Mouse (Mus musculus) spleen, postnatal 10 days (tissue): Measurements from ENCODE around the gene Flnc.
A peak's percentile ranks its signal among the peaks of the same experiment; 100 is the strongest.
"Not testable (repeated sequence)": the region's sequence is repeated elsewhere in the genome, so short reads cannot be mapped to it uniquely, and the experiment has no call there.

ENCODE experiments used
- DNase-seq, 2 experiments: peaks; one replicate each; pipeline ENCODE4 v3.0.0; 2021 to 2022; ENCODE audit warnings: low spot score in 2 of 2

The Flnc gene

DNA sequence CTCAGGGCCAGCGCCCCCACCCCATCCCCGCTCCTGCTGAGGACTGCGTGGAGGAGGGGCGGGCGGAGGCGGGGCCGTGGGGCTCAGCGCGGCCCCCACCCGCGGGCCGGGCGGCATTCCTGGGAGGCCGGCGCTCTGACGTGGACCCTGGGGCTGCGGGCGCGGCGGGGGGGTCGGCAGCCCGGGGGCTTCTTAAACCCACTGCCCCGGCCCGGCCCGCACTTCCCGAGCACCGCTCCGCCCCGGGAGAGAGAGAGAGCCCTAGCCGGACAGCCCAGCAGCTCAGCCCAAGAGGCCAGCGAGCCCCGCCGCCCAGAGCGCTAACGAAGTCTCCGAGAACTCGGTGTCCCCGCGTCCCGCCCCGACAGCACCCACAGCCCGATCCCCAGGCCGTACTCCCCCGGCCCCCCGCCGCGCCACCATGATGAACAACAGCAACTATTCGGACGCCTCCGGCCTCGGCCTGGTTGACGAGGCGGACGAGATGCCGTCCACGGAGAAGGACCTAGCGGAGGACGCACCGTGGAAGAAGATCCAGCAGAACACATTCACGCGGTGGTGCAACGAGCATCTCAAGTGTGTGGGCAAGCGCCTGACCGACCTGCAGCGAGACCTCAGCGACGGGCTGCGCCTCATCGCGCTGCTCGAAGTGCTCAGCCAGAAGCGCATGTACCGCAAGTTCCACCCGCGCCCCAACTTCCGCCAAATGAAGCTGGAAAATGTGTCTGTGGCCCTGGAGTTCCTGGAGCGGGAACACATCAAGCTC lies at the start of gene Flnc:
Gene Flnc (plus strand): TSS at position 219 of the 766 bp plus-strand sequence.
- DNase-seq = no peak

DNA sequence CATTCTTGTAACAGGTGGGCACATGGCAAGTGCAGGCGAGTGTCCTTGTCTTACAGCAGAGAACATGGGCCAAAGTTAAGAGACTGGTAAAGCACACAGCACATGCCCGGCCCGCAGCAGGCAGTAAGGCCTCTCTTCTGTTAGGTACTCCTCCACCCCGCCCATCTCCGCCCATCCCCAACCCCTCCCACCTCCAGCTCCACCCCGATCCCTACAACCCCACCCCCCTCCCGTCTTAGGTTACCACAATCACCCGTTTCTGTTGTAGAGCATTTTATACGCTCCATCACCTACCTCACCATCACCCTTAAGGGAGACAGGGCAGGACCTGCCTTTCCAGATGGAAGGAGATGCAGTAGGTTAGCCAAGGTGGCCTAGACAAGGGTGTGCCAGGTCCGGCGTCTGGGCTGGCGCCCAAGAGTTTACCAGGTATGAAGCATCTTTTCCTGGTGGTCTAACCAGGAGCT lies 45.0 kb upstream of the Flnc start, which contains the start of gene Opn1sw:
Gene Opn1sw (minus strand): TSS at position 417 of the 467 bp plus-strand sequence.
- DNase-seq = peak in 1 of 2 experiments; percentile 20

DNA sequence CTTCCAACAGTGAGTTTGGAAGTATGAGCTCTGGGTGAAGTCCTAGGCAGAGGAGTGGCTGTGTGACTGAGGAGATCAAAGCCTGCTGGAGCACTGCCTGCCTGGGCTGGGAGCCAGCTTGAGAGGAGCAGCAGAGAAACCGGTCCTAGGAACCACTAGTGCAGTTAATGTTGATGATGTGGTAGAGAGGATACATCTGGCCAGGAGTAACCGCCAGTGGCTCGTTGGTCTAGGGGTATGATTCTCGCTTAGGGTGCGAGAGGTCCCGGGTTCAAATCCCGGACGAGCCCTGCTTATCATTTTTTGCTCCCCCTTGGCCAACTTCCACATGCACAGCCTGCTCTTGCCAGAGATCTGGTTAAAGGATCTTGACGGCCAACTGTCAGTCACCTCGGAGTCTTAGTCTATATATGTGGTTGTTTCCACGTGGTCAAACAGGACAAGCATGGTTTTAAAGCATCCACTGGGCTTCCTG lies 44.4 kb upstream of the Flnc start:
- DNase-seq = peak; percentile 7 to 33

DNA sequence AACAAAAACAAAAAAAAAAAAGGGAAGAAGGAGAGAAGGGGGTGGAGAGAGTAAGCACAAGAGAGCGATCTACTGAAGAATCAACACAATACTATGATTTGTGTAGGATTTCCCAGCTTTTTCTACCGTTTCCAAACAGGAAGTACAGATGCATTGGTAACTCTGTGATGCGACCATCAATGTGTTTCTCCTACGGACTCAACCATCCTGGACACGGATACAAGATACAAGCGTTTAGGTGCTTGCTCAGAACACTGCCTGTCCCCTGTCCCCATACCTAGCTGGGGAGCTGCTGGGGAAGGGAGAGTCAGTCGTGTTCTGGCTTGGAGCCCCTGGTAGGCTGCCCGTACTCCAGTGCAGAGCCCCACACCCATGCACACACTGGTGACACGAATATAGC lies 43.6 kb upstream of the Flnc start:
- no peak for DNase-seq

DNA sequence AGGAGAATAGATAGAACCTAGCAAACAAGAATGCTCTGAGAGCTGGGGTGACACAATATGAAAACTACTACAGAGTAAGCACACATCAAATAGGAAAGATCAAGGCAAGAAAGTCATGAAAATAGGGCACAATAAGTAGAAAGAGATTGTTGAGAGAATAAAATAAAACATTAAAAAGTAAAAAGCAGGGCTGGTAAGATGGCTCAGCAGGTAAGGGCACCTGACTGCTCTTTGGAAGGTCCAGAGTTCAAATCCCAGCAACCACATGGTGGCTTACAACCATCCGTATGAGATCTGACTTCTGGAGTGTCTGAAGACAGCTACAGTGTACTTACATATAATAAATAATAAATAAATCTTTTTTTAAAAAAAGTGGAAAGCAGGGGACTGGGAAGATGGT lies 42.6 kb upstream of the Flnc start:
- DNase-seq = not testable (repeated sequence)

DNA sequence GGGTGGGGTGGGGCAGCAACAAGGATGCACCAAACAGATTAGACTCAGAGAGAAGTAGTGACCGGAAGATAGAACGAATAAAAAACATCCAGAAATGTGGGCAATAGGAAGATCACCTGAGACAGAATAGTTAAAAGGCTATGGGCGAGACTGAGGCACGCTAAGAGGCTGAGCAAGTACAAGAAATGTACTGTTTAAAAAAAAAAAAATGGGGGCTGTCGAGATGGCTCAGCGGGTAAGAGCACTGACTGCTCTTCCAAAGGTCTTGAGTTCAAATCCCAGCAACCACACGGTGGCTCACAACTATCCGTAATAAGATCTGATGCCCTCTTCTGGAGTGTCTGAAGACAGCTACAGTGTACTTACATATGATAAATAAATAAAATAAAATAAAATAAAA lies 41.8 kb upstream of the Flnc start:
- not testable (repeated sequence) for DNase-seq

DNA sequence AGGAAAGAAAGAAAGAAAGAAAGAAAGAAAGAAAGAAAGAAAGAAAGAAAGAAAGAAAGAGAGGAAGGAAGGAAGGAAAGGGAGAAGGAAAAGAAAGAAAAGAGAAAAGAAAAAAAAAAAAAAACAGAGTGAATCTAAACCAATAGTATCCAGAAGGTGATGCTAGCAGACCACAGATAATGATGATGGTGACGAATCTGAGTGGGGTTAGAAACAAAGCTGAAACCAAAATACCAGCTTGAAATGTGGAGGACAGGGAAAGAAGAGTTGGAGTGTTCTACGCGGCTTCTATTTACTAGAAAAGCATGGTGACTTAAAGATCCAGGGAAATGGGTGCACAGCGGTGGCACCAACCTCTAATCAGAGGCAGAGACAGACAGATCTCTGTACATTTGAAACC lies 41.3 kb upstream of the Flnc start:
- DNase-seq = no peak

DNA sequence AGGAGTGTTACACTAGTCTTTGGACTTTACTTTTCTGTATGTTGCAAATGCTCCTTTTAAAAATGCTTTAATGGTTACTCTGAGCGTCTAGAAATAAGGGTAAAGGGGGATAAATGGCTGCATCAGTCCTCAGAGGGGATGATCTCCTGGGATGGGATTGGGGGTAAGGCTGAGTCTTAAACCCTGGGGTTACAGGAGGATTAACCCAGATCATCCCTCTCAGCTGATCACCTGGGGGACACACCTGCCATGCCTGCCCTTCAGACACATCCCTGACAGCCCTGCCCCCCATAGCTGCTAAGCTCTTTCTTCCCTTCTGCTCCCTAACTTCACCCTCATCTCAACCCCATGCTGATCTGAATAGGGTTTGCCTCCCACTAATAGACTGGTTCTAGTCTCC lies 38.8 kb upstream of the Flnc start:
- DNase-seq = no peak

DNA sequence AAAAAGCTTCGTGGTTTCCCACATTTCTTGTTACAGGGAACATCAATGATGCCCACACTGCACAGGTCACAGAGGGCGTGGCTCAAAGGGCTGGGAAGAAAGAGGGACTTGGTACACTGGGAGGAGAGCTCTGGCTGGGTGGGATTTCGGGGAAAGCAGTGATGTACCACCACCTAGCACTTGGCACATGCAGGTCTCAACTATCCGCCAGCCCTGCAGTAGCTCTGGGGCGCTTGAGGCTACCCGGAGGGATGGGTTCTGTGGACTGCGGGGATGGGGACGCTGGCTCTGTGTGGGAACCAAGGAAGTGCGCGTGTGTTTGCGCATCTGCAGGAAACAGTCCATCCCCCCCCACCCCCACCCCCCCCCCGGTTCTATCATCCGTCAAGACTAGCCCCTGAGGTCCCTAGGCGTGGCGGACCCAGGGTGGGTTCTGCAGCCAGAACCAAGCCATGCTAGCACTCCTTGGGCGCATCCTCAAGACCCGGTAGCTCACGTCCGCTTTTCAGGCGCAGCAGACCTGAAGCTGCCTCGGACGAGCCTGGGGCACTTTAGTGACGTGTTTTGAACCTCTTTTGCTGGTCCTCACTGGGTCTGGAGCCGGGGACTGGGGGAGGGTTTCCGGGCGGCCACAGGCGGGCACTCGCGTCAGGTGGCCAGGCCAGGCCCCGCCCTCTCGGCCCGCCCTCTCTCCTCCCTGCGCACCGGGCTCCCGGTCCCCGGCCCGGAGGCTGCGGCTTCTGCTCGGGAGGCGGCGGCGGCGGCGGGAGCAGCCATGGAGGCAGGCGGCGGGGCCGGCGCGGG lies 36.9 kb upstream of the Flnc start, which contains the start of gene Ccdc136:
Gene Ccdc136 (plus strand): TSS at position 400 of the 804 bp plus-strand sequence.
- peak in 1 of 2 experiments; percentile 30 for DNase-seq

DNA sequence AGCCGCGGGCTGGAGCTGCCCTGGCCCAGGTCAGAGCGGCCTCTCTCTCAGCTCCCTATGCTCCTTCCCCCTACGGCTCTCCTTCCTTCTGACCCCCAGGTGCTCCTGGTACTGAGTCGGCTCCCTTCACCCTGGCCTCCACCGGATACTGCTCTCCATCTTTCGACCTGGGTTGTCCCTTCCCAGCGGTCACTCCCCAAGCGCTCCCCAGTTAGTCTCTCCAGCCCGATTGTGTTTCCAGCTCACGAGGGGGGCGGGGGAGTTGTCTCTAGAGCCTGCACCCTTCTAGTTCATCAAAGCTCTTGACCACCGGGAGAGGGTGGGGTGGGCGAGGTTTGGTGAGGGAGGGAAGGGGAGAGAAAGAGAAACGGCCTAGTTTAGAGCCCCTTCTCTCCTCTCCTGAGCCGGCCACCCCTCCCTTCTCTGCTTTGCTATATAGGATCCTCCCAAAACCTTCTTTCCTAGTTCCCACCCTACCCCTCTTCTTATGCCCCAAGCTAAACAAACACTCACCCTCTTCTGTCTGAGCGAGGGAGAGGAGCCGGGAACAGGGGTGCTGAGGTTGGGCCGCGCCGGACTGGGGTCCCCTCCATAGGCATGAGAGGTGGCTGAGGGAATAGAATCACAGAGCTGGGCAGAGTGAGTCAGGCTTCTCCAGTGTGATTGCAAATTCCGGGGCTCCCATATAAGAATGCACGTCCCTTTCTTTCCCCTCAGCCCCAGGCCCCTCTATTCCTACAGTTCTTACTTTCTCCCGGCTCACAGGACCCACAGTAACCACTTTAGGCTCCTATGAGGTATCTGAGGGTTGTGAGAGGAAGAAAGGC lies 36.1 kb upstream of the Flnc start:
- DNase-seq = no peak

DNA sequence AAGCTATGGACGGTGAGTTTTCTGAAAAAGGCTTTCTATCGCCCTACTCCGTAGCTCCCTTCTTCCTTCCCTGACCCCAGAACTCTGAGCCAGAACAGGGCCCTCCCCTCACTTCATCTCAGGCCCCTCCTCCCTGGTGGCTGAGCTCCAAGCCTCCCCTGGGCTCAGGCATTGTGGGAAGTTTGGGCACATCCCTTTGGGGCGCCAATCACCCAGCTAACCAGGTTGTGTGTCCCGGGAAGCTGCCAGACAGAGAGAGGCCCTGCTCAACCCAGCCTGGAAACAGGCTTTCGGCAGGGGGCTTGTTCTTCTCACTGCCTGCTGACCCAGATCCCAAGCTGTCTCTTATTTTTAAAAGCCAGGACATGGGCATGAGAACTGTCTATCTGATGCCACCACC lies 35.5 kb upstream of the Flnc start:
- no peak for DNase-seq

DNA sequence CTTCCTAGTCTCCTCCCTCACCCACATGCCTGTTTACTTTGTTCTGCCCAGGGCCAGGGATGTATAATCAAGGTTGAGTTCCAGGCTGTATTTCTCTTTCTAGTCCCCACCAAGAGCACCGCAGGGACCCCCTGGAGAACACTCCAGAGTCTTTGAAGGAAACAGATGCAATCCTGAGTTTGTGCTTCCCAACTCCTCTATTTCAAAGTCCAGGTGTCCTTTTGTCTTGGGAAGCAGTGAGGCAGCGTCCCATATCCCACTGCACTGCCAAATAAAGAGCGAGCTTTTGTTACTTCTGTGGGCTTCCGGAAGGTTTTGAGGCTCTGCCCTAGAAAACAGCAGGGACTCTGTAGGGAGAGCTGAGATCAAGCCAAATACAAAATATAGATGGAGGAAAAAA lies 33.2 kb upstream of the Flnc start:
- DNase-seq = no peak

DNA sequence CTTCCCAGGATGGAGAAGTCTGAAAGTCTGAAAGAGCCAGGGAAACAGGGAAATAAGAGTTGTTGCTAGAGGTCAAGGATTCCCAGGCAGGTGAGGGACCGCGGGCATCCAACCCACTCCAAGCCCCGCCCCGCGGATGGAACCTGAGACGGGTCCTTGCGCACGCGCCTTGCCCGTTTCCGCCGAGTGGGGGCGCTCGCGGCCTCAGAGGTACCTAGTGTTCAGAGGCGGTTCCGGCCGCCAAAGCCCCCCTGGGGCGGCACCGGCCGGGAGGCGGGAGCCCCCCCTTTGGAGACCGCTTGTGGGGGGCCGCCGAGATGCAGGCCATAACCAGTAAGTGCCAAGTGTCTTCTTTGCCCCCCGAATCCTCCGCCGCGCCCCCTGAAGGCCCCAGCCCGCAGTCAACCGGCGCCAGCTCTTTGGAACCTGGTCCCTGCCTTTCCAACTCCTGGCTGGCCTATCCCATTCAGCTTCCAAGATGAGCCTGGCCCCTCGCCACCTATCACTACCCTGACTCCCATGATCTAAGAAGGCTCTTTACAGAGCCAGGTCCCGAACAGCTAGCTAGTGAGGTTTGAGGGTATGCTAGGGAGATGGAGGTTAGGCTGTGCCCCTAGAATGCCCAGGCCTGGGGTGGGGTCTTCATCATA lies 30.2 kb upstream of the Flnc start:
- DNase-seq = peak in 1 of 2 experiments; percentile 37

DNA sequence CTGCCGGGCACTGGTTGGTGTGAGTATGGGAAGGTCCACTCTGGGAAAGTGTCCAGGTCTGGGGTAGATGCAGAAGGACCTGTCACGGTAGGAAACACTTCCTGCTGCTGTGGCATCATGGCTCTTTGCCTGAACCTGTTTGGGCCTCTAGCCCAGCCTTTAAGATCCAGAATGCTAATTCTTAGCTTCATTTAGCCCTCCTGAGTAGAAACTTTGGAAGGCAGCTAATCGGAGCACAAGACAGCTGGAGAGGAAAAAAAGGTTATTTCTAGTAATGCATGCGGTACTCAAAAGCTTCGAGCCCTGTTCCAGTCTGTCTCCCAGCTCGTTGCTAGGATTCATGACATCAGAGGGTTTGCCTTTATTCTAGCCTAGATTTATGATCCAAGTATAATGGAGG lies 26.6 kb upstream of the Flnc start:
- no peak for DNase-seq

DNA sequence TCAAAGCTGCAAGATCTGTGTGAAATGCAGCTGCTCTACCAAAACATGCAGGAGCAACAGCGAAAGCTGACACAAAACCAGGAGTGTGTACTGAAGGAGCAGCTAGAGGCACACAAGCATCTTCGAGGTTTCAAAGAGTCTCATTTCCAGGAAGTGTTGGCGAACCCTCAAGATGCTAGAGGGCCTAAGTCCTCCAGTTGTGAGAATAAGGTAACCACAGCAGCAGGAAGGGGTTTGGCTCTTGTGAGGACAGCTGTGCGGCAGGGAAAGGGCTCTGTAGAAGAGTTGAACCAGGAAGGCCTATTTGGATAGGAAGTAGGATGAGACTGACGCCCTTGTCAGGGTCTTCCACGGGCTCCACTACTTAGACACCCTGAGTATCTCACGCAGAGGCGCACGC lies 17.6 kb upstream of the Flnc start:
- DNase-seq = no peak

DNA sequence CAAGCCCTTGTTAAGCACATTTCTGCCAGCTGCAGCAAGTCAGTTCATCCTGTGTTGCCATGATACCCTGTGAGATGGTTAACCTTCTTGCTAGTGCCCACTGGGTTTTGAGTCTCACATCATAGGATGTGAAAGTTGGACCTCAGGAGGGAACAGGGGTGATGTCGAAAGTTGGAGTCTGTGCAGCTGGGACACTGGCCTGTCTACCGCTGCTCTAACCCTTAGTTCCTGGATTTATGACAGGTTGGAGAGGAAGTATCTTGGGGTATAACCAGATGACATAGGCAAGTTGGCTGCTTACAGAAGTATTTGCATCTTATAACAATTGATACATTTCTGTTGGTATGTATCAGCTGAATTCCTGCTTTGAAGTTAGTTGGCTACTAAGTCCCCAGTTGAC lies 12.5 kb upstream of the Flnc start:
- no peak for DNase-seq

DNA sequence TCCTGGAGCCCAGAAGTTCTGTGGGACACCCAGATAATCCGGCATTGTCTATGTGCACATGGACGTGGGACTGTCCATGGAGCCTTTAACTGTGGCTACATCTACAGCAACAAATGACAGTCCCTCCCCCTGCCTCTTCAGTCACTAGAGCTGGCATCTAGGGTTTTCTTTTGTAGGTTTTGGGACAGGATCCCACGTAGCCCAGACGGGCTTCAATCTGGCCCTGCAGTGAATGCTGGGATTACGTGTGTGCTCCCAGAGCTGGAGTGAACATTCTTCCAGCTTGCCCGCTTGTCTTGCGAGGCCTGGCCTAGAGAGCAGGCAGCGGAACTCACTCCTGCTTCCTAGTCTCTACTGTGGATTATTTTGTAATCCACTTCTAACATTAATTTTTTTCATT lies 7.9 kb upstream of the Flnc start:
- DNase-seq = no peak

DNA sequence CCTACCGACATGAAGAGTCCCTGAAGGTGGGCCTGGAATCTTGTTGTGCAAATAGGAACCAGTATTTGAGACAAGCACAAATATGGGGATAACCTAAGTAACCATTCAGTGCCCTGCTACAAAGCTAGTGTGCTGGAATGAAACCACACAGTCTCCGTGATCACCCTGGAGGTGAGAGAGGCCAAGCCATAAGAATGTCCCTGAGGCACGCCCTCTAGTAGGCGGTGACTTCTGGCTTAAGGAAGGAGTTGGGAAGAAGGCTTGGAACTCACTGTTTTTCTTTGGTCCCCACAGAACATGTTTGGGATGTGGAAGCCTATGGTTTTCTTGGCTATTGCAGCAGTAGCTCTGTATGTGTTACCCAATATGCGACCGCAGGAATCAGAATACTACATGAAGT lies 6.7 kb upstream of the Flnc start:
- DNase-seq = no peak

DNA sequence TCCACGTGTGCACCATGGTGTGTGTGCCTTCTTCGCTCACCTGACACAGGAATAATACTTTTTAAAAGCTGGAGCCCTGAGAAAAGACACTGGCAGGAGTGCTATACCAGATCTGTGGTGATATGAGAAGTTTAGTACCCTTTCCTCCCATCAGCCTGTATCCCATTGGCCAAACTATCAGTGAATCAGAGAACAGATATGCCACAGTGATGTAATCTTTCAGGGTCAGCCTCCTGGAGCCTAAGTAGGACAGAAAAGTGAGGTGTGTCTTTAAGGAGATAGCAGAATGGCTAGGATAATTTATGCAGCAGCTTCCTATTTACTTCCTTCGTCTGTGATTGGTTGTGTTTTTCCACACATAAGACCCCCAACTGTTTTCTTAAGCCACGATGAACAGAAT lies 4.9 kb upstream of the Flnc start:
- no peak for DNase-seq

DNA sequence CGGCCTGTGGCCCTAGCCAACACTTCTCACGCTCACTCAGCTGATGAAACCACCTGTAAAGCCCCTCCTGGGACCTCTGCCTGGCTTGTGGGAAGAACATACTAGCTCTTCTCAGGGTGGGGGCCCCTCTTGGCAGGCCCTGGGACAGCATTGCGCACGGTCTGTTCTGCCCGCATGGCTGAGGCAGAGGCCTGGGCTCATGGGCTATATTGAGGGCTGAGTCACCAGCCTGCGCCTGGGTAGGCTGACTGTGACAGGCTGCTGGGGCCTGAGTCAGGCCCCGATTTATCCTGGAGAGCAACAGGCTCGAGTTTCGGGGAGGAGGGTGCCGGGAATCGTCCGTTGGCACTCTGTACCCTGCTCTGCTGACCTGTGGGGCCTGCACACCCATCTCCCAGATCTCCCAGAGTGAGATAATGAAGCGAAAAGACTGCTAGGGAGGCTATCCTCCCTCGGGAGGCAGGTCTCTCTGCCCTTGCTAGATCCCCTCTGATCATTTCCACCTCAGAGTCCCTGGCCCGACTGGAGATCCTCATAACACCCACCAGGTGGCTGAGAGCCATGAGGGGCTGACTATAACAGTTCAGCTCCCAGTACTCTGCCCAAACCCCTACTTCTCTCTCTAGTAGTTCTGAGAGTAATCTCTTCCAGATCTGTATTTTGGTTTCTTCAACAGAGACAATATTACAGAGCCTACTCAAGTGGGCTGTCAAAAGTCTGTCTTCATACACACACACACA lies 2.2 kb upstream of the Flnc start:
- no peak for DNase-seq

DNA sequence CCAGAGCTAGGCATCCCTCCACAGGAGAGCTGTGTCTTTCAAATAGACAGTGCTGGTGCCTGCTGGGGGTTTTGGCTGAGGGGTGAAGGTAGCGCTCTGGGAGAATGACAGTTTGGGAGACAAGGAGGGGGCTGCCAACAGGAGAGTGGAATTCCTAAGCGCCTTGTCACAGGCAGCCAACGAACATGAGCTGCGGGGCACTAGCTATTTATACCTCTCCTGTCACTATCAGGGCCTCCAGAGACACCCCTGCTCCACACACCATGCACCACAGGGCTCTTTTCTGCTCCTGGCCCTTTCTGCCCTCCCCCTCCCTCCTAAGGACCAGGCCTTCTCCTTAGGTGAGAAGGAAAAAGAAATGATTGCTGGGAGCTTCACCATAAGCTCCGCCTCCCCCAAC lies 1.6 kb upstream of the Flnc start:
- no peak for DNase-seq
